Mouse (Mus musculus): ENCODE results near the gene Tardbp. TPM values are rescaled to one million over a fixed set of nuclear protein-coding genes. Genes with fewer than 3 reads are reported as not detected.

The Tardbp gene
- polyA plus RNA-seq, 1 experiment = 403 TPM

DNA sequence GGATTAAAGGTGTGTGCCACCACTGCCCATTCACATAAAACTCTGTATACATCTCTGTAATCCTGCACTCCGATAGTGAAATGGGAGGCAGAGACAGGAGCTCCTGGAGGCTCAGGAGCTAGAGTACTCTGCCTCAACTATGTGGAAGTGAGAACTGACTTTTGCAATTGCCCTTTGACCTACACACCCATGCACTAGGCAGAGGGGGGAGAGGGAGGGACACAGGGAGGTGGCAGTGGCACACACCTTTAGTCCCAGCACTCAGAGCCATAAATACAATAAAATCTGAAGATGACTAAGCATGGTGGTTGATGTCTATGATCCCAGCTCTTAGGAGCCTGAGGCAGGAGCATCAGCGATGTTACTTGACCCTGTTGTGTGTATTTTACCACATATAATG is 12.6 kb upstream of the Tardbp start:
- DNase-seq (ENCODE audit: low spot score) = no peak

DNA sequence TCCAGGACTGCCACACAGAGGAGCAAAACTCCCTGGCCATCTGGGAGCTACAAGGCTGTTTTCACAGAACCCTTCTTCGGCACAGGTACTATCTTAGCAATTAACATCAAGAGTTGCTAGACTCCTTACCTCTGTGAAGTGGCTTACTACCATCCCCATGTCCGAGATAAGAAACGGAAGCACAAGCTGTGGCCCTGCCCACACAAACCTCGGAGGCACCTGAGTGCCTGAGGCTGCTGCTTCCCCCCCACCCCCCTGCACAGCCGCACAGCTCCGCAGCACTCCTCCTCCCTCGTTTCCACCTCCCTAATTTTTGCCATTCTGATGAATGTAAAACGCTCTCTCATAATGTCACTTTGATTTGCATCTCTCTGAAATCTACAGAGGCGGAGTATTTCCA is 11.5 kb upstream of the Tardbp start:
- no peak for DNase-seq (ENCODE audit: low spot score)

DNA sequence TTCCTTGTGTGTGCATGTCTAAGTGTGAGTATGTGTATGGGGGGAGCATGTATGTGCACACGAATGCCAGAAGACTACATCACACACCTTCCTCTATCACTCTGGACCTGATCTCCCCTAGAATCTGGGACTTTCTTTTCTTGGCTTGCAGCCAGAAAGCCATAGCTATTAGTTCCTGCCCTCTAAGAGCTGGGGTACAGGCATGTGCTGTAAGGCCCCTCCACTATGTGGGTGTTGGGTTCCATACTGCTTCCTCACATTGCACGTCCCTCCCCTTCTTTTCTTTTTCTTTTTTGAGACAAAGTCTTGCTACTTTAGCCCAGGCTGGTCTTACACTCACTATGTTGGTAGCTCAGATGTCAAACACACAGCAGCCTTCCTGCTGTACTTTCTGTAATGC is 8.5 kb upstream of the Tardbp start:
- DNase-seq (ENCODE audit: low spot score) = no peak

DNA sequence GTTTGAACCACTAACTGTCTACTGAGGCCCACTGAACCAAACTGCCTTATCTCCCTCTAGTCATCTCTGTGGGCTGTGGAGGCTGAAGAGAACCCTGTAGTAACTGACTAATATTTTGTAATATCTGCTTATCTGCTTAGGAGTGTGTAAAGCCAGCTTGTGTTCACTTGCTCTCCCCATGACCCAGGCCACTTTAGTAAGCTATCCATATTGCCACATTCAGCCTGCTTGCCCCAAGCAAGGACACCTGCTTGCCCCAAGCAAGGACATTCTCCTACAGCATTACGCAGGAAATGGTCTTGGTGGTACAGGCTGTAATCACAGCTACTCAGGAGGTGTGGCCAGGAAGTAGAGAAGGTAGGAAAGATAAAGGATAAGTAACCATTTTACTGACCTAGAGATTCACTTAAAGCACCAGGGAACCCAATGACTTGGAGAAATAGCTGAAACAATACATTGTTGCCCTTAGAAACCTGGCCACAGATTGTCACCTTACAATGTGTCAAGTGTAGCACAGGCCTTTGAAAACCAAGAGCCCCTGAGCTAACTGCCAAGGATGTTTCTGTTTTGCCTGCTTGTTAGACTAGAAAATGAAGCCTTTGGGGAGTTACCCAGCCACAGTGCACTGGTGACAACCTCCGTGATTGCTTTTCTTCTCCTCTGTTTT is 6.7 kb upstream of the Tardbp start:
- DNase-seq (ENCODE audit: low spot score) = no peak

DNA sequence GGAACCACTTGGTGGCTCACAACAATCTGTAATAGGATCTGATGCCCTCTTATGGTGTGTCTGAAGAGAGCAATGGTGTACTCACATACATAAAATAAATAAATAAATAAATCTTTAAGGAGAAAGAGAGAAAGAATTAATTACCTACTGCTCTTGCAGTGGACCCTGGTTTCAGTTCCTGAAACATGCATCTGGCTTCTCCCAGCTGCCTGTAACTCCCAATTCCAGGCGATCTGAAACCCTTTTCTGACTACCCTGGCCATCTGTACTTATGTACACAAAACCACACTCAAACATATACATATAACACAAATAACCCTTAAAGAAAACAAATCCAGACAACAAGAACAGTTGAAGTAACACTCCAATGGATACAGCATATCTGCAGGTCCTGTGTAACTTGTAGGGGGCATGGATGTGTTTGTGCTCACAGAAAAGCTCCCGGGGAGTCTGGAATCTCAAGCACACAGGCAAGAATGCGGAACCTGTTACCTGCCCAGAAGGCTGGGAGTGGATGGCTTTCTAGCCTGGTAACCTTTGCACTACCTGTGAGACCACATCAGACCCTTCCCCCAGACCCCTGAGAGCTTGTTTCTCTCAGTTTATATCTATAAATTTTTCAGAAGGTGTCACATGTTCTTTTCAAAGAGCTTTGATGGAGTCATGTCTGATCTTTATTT is 5.3 kb upstream of the Tardbp start:
- DNase-seq (ENCODE audit: low spot score) = no peak

DNA sequence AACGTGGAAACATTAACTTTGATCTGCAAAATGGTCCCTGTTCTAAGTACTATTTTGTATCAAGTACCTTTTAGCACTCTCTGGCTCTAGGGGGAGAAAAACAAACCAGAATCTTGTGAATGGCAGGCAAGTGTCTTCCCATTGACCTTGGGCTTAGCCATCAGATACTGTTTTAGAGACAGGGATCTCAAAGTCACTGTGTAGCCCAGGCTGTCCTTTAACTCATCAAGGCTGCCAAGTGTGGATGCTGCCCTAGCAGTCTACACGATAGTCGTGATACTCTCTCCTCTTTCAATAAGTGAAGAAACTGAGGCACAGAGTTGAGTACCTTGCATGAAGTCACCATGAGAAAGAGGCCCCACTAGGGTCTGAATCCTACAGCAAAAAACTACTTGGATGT is 427 bp upstream of the Tardbp start:
- no peak for DNase-seq (ENCODE audit: low spot score)

DNA sequence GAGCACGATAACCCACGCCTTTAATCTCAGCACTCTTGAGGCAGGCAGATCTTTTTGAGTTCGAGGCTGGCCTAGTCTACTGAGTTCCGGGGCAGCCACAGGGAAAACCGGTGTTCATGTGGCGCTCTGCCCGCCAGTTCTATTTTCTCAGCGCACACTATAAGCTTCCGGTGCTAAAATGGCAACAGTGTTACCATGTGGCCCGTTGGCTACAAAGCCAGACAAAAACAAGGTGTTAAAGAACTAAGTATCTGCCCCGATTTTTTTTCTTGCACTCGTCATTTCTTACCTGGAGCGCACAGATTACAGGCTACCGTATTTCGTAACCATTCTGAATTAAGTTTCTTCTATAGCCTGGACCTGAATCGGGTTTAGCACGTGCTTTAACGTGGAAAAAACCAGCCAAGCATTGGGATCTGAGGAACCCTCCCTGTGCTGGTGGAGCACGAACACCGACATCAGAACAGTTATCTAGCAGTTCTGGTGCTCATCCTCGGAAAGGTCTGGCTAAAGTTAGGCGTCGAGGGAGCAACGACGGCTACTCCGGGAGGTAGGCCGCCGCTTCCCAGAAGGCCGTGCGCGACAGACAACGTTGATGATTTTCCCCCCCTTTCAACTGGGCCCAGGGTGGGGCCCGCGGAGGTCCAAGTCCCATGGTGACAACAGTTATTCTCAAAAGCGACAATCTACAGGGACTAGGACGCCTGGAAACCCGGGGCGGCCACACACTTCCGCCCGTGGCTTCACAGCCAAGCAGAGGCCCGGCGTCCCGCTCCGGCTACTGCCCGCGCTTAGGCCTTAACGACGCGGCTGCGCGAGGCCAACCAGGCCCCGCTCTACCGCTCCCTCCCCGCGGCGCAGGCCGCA is 830 bp downstream of the Tardbp start:
- DNase-seq (ENCODE audit: low spot score) = no peak

DNA sequence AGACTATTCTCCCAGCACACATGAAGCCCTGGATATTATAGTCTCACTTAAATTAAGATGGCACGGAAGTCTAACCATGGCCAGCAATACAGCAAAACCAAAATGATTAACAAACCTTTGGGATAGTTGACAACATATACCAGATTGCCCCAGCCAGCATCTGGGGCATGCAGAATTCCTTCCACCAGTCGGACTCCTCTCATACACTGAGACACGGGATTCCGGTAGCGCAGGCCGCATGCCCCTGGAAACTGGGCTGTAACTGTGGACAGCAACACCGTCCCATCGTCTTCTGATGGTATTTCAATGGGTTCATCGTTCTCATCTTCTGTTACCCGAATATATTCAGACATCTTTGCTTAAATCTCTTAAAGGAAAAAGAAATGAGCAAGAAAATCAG is 1.8 kb downstream of the Tardbp start:
- no peak for DNase-seq (ENCODE audit: low spot score)

DNA sequence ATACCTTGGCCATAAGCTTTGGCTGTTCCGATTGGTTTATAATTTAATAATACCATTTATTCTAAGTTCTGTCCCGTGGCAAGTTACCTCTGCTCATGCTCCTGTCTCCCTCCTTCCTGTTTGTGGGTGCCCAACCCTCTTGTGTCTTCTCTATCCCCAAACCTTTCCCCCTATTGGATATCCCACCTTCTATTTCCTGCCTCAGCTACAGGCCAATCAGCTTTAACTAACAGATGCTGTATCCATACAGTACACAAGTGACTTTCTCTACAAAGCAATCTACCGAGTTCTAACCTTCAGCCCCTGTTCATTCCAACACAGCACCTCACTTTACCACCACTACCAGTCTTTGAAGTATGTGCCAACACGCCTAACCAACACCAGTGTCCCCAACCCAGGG is 3.2 kb downstream of the Tardbp start:
- no peak for DNase-seq (ENCODE audit: low spot score)

DNA sequence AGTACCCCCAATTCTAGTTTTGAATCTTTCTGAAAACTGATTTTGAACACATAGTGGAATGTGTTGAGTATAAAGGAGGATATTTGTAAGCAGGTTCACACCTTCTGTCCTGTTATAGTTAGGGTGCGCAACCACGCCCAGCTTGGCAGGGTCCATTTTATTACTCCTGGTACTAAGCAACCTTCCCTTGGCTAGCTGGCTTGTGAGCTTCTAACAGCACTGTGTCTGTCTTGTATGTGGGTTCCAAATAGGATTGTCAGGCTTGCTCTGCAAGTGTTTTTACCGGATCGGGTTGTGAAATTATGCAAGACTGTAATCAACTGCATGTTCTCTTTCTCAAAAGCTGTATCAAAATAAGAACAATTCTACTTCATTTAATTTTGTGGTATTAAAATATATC is 4.3 kb downstream of the Tardbp start:
- DNase-seq (ENCODE audit: low spot score) = no peak

DNA sequence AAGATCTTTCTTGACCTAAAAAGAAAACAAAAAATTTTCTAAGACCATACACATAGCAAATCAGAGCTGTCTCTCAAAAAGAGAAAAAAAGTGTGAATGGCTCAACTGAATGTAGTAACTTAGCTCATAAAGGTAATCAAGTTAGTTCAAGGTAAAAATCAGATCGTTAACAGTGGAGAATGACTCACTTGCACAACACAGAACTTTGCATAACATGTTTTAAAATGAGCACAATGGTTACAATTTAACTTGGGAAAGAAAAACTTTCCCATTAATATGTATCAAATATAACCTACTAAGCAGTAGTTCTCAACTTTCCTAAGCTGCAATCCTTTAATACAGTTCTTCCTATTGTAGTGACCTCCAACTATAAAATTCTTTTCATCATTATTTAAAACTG is 6.1 kb downstream of the Tardbp start:
- no peak for DNase-seq (ENCODE audit: low spot score)

DNA sequence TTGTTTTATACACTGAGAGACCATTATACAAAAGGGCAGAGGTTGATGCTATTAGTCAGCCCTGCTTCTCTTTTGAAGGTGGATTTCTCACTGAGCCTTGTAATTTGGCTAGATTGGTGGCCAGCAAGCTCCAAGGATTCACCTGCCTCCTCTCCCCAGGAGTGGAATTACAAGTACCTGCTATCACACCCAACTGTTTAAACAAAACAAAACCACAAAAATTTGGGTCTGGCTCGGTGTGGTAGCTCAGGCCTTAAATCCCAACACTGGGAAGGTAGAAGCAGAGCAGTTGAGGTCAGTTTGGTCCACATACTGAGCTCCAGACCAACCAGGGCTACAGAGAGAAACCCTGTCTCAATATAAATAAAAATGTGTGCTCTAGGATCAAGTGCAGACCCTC is 7.0 kb downstream of the Tardbp start:
- no peak for DNase-seq (ENCODE audit: low spot score)

DNA sequence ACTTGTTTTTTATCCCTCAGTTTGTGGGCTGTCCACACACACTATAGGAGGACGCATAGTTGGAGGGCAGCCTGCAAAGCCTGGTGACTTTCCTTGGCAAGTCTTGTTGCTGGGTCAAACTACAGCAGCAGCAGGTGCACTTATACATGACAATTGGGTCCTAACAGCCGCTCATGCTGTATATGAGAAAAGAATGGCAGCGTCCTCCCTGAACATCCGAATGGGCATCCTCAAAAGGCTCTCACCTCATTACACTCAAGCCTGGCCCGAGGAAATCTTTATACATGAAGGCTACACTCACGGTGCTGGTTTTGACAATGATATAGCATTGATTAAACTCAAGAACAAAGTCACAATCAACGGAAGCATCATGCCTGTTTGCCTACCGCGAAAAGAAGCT is 13.1 kb downstream of the Tardbp start:
- no peak for DNase-seq (ENCODE audit: low spot score)

DNA sequence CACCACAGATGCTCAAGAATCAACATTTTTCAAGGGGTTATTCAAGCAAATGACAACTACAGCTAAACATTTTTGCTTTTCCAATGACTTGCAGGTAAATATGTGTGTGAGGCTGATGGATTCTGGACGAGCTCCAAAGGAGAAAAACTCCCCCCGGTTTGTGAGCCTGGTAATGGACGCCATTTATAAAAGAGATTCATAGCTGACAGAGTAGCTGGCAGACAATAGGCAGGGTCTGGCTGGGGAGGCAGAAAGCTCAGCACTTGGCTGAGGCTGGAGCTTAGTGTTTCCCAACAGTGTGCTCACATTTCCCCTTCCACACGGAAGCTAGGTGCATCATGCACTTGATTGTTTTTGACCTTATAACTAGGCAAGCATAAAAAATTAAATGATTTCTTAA is 14.3 kb downstream of the Tardbp start:
- no peak for DNase-seq (ENCODE audit: low spot score)

DNA sequence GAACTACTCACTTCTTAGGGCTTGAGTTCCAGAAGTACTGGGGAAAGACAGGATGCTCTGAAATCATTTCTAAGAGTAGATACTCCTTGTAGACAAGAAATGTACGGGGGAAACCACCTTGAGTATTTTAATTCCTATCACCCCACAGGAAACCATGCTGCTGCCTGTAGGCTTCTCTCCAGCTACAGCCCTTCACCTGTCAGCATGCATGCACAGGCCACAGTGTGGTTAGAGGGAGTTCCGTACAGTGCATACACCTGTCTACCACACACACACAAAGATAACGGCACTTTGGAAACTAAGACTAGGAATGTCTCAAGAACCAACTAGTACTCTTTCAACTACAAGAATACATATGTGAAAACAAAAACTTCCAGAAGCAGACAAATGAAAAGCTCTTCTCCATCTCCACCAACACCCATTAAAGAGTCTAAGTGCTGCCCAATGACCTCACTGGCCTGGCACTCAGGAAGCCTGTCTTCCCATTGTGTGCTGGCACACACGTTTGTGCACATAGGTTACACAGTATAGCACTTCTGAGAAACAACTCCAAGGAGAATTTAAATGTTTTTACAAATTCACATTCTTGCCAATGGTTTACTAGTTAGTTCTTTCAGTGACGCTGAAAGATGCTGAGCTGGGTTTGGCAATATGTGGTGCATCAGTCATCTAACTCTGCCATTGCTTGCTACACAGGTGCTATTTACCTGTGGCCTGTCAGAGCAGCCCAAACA is 16.0 kb downstream of the Tardbp start:
- DNase-seq (ENCODE audit: low spot score) = no peak

DNA sequence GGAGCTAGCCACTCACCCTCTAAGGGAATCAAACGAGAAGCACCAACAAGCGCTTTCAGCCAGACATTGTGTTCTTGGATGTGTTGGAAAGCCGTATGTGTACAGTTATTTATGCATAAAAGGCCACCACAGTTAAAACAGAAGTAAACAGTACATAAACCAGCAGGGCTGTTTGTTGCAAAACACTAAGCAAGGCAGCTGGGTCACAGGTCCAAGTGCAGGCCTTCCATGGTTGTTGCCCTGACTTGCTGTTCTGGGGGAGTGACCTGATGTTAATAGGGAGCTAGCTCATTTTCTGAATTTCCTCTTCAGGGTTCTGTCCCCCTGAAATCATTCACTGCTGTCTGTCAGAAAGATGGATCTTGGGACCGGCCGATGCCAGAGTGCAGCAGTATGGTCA is 17.0 kb downstream of the Tardbp start:
- DNase-seq (ENCODE audit: low spot score) = no peak

DNA sequence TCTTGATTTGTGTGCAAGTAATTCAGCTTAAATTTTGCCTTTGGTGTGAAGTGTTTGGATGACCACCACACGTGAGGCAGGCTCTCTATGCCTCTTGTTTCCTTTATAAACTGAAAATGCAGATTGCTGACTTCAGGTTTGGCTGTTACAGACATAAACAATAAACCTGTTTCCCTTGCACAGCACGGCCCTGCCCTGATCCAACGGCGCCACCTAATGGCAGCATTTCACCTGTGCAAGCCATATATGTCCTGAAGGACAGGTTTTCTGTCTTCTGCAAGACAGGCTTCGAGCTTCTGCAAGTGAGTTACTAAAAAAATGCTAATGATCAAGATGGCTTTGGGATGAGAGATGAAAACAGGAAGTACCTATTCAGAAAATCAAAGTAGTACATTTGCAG is 19.1 kb downstream of the Tardbp start:
- DNase-seq (ENCODE audit: low spot score) = peak; percentile 61

DNA sequence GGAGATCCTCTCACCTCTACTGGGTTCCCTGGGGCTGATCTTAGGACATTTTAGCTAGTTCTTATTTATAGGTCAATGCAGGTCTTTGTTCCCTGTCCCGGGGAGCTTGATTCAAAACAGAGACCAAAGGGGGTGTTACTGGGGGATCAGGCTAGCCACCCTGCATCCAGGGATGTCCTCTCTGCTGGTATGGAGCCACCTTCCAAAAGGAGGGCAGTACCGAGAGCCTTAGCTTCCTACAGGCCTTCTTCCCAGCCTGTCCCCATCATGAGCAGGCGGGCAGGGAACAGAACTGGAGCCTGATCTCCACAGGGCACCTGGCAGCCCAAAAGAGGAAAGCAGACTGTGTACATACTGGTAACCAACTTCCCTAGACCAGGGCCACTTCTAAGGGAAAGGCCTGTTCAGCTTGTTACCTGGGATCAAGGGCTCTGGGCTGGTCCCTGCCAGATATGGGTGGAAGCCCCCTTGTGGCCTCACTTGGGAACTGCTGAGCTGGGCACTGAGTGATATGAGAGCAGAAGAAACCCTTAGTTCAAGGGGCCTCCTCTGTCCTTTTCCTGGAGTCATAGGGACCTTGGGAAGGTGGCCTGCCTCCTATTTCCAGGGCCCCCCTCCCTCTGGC is 22.2 kb downstream of the Tardbp start:
- DNase-seq (ENCODE audit: low spot score) = no peak

DNA sequence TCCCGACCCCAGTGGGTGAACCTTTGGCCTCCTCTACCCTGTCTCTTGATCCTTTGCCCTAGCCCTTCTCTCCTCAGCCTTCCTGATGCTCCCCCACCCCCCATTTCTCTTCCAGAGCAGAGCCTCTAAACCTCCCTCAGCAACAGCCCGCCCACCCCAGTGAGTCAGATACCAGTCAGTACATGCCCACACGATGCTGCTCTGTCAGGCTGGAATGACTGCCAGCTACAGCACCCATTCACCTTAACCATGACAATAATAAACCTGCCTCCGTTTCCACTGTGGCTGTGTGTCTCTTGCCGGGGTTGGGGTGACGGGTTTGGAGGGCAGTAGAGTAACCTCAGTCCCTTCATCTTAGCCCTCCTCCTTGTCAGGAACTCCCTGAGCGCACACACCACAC is 22.7 kb downstream of the Tardbp start:
- DNase-seq (ENCODE audit: low spot score) = no peak

DNA sequence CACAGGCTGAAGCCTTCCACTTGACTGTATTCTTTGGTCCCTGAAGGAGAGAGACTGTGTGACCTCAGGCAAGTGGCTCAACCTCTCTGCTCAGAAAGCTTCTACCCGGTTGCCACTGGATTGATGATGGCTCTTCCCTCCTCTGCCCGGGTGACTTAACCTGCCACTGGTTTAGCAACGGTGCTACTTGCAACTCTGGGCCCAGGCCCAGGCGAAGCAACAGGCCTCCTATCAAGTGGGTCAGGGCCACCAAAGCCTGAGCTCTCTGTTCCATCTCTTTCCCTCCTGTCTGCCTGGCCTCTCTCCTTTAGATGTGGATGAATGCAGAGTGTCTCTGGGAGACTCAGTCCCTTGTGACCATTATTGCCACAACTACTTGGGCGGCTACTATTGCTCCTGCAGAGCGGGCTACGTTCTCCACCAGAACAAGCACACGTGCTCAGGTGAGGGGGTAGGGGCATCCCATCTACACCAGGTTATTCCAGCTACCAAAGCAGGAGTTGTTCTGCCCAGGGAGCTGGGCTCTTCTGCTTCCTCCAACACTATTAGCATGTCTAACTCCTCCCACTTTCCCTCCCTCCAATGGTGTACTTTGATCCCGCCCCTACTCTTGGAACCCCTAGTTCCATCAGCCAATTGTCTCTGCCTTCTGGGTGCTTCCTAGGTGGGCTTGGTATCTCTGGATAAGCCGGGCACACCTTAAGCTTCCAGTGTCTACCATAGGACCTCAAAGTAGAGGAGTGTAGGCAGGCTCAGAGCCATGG is 23.3 kb downstream of the Tardbp start:
- no peak for DNase-seq (ENCODE audit: low spot score)

Data from urinary bladder, adult 2 months (tissue).